26 mouse cellular contexts compared by ENCODE assay signal in genomic region chr7:126982054-126982453, GRCm38 (mm10). TPM values are rescaled to one million over a fixed set of nuclear protein-coding genes. Genes with fewer than 3 reads are reported as not detected.
"Had no signal": no experiment of that assay in that cellular context is flagged by ENCODE, and none has a peak within 500 bp of the region (broad histone marks: within the 10 kb centered on the region; RNA-seq: fewer than 3 reads in every experiment).

No protein-coding gene starts in this region.

- H3K27me3 ChIP-seq: limb, embryonic 13.5 days; liver, embryonic 15.5 days; neural tube, embryonic 12.5 days had no signal

- H3K27ac ChIP-seq: kidney, postnatal 0 days; layer of hippocampus, adult 2 months; limb, embryonic 10.5 days; limb, embryonic 13.5 days; liver, embryonic 15.5 days; neural tube, embryonic 12.5 days had no signal

- H3K9ac ChIP-seq: limb, embryonic 13.5 days; liver, embryonic 15.5 days; neural tube, embryonic 12.5 days had no signal

- H3K4me3 ChIP-seq: layer of hippocampus, adult 2 months; limb, embryonic 10.5 days; limb, embryonic 13.5 days; liver, embryonic 15.5 days; neural tube, embryonic 12.5 days had no signal

- DNase-seq: kidney, adult 2 months; kidney, postnatal 25 days; layer of hippocampus, adult 9-11 months; lung, adult 2 months; lung, postnatal 14 days; lung, postnatal 4 days; midbrain, embryonic 14.5 days; retina, postnatal 1 day; right cerebral cortex, postnatal 25 days; thymus, adult 18-20 months; thymus, postnatal 36 days had no signal

- H3K9me3 ChIP-seq: limb, embryonic 10.5 days; limb, embryonic 13.5 days; liver, embryonic 15.5 days; neural tube, embryonic 12.5 days had no signal

- H3K4me2 ChIP-seq: limb, embryonic 13.5 days; liver, embryonic 11.5 days; liver, embryonic 15.5 days; midbrain, embryonic 11.5 days; neural tube, embryonic 12.5 days had no signal

RNA-seq across cellular contexts. Expression of gene Cdiptos, which starts 6.2 kb away (rescaled TPM):
- total RNA-seq: layer of hippocampus, adult 2 months; layer of hippocampus, postnatal 25 days; left cerebral cortex, postnatal 25 days had no signal

RNA-seq across cellular contexts. Expression of gene Asphd1, which starts 32.7 kb away (rescaled TPM):
- total RNA-seq: megakaryocyte progenitor cell, adult 5-6 weeks; megakaryocyte-erythroid progenitor cell, adult 5-6 weeks; neutrophil, adult 5-6 weeks had no signal
- polyA plus RNA-seq: kidney, postnatal 0 days; limb, embryonic 10.5 days; liver, embryonic 11.5 days; liver, embryonic 15.5 days; lung, adult 2 months; spleen, adult 2 months; urinary bladder, adult 2 months had no signal
